Mouse (Mus musculus) effector memory CD4-positive, alpha-beta T cell, adult 7 months (primary cell): Measurements from ENCODE around the gene Timm10b. TPM values are rescaled to one million over a fixed set of nuclear protein-coding genes. Genes with fewer than 3 reads are reported as not detected.

Source experiments
- polyA plus RNA-seq: library from polyadenylated mRNA; unstranded; fragments of 100-300 nt; shearing (Covaris generic); gene quantifications from one replicate; pipeline ENCODE4 v1.2.1, GENCODE M21; 2017

Timm10b gene
- 97.1 TPM for polyA plus RNA-seq

GRCm38 (mm10) chr7:105639756-105640155 lies at the start of gene Timm10b:
Gene Timm10b, plus strand, starts transcription at chr7:105640056.

DNA sequence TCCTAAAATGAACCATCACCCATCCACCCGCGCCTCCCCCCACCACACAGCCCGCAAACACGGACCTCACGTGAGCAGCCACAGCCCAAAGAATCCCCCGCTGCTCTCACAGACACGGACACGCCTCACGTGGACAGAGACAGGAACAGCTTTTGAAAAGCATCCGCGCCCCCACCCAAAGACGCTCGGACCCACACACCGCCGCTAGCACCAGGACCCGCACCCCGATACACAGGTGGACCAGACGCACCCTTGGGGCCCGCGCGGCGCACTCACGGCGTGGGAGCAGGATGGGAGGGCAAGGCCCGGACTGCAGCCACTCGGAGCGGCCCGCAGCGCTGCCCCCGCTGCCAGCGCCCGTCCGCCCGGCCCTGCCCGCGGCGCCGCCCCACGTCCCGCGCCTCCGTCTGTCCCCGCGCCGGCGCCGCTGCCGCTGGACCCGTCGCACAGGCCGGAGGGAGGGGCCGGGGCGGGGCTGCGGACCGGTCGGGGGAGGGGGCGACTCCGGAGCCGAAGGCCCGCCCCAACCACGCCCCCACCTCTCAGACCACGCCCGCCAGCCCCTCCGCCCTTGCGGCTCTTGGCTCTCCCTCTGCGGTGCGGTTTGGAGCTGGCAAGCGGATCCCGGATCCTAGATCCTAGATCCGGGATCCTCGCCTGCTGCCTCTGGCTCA lies 6.6 kb upstream of the Timm10b start, which contains the start of gene Trim3:
Gene Trim3, minus strand, starts transcription at position 445 of the 674 bp plus-strand sequence.

DNA sequence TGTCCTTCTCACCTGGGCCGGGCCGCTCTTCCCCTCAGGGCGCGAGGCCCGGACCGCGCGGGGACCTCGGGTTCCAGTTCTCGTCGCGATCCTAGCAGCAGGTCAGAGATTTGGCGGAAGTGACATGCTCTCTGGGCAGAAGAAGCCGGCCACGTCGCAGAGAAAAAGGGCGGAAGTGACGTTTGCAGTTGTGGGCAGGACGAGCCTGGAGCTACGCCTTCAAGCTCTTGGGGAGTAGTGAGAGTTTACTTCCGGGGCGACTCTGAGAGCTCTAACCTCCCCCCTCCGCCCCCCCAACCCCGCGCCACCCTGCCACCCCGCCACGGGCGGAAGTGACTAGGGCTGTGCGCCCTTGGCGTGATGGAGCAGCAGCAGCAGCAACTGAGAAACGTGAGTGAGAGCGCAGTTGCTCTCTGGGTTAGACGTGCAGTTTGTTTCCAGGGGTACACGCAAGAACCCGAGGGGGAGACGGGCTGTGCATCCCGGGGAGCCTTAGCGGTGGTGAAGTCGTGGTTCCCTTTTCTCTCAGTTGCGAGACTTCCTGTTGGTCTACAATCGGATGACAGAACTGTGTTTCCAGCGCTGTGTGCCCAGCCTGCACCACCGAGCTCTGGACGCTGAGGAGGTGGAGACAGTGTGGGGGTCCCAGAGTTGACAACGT lies 507 bp downstream of the Timm10b start, which contains the start of the genes Arfip2 and Gm45799:
Gene Arfip2, minus strand, starts transcription at position 184 of the 661 bp plus-strand sequence.
Gene Gm45799, plus strand, starts transcription at position 320 of the 661 bp plus-strand sequence.

GRCm38 (mm10) chr7:105650639-105651435 lies 11.0 kb downstream of the Timm10b start, which contains the start of gene Dnhd1:
Gene Dnhd1, plus strand, starts transcription at chr7:105650827.

Other genes starting within 250 kb of the Timm10b start
- 57.6 TPM for gene Fam160a2, start 240.0 kb upstream of the Timm10b start, polyA plus RNA-seq
- not detected for gene Cnga4, start 235.5 kb upstream of the Timm10b start, polyA plus RNA-seq
- not detected for gene Cckbr, start 214.3 kb upstream of the Timm10b start, polyA plus RNA-seq
- gene Cavin3, start 157.8 kb upstream of the Timm10b start, polyA plus RNA-seq = not detected
- 18.3 TPM for gene Smpd1, start 85.7 kb upstream of the Timm10b start, polyA plus RNA-seq
- 8.5 TPM for gene Apbb1, start 58.4 kb upstream of the Timm10b start, polyA plus RNA-seq
- gene Hpx, start 39.9 kb upstream of the Timm10b start, polyA plus RNA-seq = not detected
- 4.5 TPM for gene Trim3, start 6.5 kb upstream of the Timm10b start, polyA plus RNA-seq
- 14.5 TPM for gene Arfip2, start 360 bp downstream of the Timm10b start, polyA plus RNA-seq
- 10.6 TPM for gene Gm45799, start 496 bp downstream of the Timm10b start, polyA plus RNA-seq
- 3.6 TPM for gene Dnhd1, start 10.8 kb downstream of the Timm10b start, polyA plus RNA-seq
- 139 TPM for gene Ilk, start 96.5 kb downstream of the Timm10b start, polyA plus RNA-seq
- gene Rrp8, start 97.3 kb downstream of the Timm10b start, polyA plus RNA-seq = 15.7 TPM
- gene Taf10, start 104.3 kb downstream of the Timm10b start, polyA plus RNA-seq = 283 TPM
- 65.4 TPM for gene Tpp1, start 112.2 kb downstream of the Timm10b start, polyA plus RNA-seq
- not detected for gene Dchs1, start 147.6 kb downstream of the Timm10b start, polyA plus RNA-seq
- 83.1 TPM for gene Mrpl17, start 171.0 kb downstream of the Timm10b start, polyA plus RNA-seq